Mouse (Mus musculus) bone marrow, adult 2 months (tissue): ENCODE measurements around the gene Bex6. TPM values are rescaled to one million over a fixed set of nuclear protein-coding genes. Genes with fewer than 3 reads are reported as not detected.

Source experiments
- H3K27ac ChIP-seq: fragments of 200-500 bp; 2 replicates; pipeline ENCODE4 v1.5.1; 2012; ENCODE audit warnings: low read depth, mild to moderate bottlenecking, control low read depth, inconsistent platforms, low read length; ENCODE audit not compliant: control insufficient read depth, poor library complexity, insufficient read depth
- H3K4me1 ChIP-seq: fragments of 200-500 bp; 2 replicates; pipeline ENCODE4 v1.6.1; 2011; ENCODE audit warnings: low read length; ENCODE audit not compliant: control insufficient read depth, insufficient read depth
- H3K4me3 ChIP-seq: fragments of 200-500 bp; replicated peaks from 2 replicates; pipeline ENCODE3; 2011; ENCODE audit warnings: mild to moderate bottlenecking, low read depth, low read length, control low read depth; ENCODE audit not compliant: control insufficient read depth
- CTCF ChIP-seq: fragments of 200-500 bp; IDR thresholded peaks from 2 replicates; pipeline ENCODE4 v1.5.1; 2011; ENCODE audit warnings: low read length, control low read depth; ENCODE audit not compliant: control insufficient read depth, insufficient read depth
- POLR2A ChIP-seq: fragments of 200-500 bp; IDR thresholded peaks from 2 replicates; pipeline ENCODE4 v1.6.1; 2011; ENCODE audit warnings: low read depth, mild to moderate bottlenecking, control low read depth, low read length, borderline replicate concordance; ENCODE audit not compliant: control insufficient read depth
- WGBS: fragments of 180-500 bp; shearing (Covaris S2); methylation state at CpG from one replicate; pipeline ENCODE4 v1.1.7; 2018; 5-methylcytosine and 5-hydroxymethylcytosine counted together
- polyA plus RNA-seq: library from polyadenylated mRNA; stranded (reverse); fragments of >200 nt; gene quantifications from 2 replicates; pipeline ENCODE4 v1.2.4, GENCODE M21; 2011; ENCODE audit warnings: low replicate concordance; ENCODE audit not compliant: missing spikeins, insufficient read depth, insufficient read length

The Bex6 gene
- polyA plus RNA-seq, 1 experiment, result 6.1 TPM

- Histone ChIP-seq H3K4me3 (peak within 1 kb of the TSS; percentile 84), H3K4me1 (peaks cover 6% of the 10 kb centered on the region; the same call in 1 of the 2 replicates), H3K27ac (peak within 1 kb of the TSS; percentile 95)
- under 1% methylated on average over 25 of the region's 25 CpGs for WGBS
- TF ChIP-seq POLR2A (peak; percentile 98), CTCF (no peak)
These were observed 14.3 kb upstream of the Bex6 start, which contains the start of gene Nrros for GRCm38 (mm10) chr16:32165281-32165821. Gene Nrros, minus strand, starts transcription at chr16:32165594.

- 90% methylated on average over 4 of the region's 4 CpGs for WGBS
- no peak overlapping the region for H3K27ac ChIP-seq
- H3K4me1 ChIP-seq, result peaks cover 8% of the 10 kb centered on the region; the same call in 1 of the 2 replicates
- no peak for TF ChIP-seq CTCF
- TF ChIP-seq POLR2A, result no peak
- no peak overlapping the region for H3K4me3 ChIP-seq
These were observed 11.6 kb upstream of the Bex6 start for GRCm38 (mm10) chr16:32167819-32168545.

- 48% methylated on average over 5 of the region's 5 CpGs for WGBS
- H3K4me3 ChIP-seq, result no peak overlapping the region
- TF ChIP-seq CTCF (no peak), POLR2A (no peak)
- H3K27ac ChIP-seq, result peak overlapping the region; percentile 44
- peaks cover 2% of the 10 kb centered on the region; the same call in 1 of the 2 replicates for H3K4me1 ChIP-seq
These were observed 8.4 kb upstream of the Bex6 start for GRCm38 (mm10) chr16:32171031-32171731.

GRCm38 (mm10) chr16:32173401-32173800 is 6.2 kb upstream of the Bex6 start:
- no peak overlapping the region for H3K27ac ChIP-seq
- TF ChIP-seq CTCF, result no peak
- TF ChIP-seq POLR2A, result no peak
- H3K4me1 ChIP-seq, result peaks cover 3% of the 10 kb centered on the region
- WGBS, result 66% methylated on average over 11 of the region's 11 CpGs
- no peak overlapping the region for H3K4me3 ChIP-seq

GRCm38 (mm10) chr16:32174340-32175005 is 5.2 kb upstream of the Bex6 start:
- no peak overlapping the region for H3K27ac ChIP-seq
- peaks cover 6% of the 10 kb centered on the region for H3K4me1 ChIP-seq
- no peak for TF ChIP-seq POLR2A
- no peak for TF ChIP-seq CTCF
- no peak overlapping the region for H3K4me3 ChIP-seq
- WGBS, result 83% methylated on average over 8 of the region's 8 CpGs

DNA sequence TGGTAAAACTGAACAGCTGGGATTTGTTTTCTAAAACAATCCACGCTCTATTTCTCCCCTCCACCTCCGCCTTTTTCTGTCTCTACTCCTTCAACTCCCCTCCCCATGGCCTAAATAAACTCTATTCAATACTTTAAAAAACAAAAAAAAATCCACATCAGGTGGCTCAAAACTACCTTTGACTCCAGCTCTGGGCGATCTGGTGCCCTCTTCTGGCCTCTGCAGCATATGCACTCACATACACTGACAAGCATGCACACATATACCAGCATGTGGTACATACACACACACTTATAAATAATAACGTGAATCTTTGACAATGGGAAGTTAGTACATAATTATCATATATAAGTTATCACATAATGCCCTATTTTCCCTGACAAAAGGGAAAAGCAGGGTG is 4.6 kb upstream of the Bex6 start:
- 88% methylated on average over 4 of the region's 4 CpGs for WGBS
- H3K4me3 ChIP-seq, result no peak overlapping the region
- TF ChIP-seq CTCF (peak; percentile 37), POLR2A (no peak)
- no peak overlapping the region for H3K27ac ChIP-seq
- peaks cover 6% of the 10 kb centered on the region for H3K4me1 ChIP-seq

GRCm38 (mm10) chr16:32176896-32177686 is 2.5 kb upstream of the Bex6 start:
- Histone ChIP-seq H3K27ac (peak overlapping the region; percentile 97), H3K4me3 (no peak overlapping the region), H3K4me1 (peaks cover 5% of the 10 kb centered on the region)
- no peak for TF ChIP-seq CTCF
- peak; percentile 64 for TF ChIP-seq POLR2A
- 3% methylated on average over 18 of the region's 18 CpGs for WGBS
